Mouse (Mus musculus) CD4-positive, CD25-positive, alpha-beta regulatory T cell, adult 4 months (primary cell): ENCODE measurements around the gene Hsd17b10. TPM values are rescaled to one million over a fixed set of nuclear protein-coding genes. Genes with fewer than 3 reads are reported as not detected.

Experiments
- ATAC-seq: one replicate; pipeline ENCODE4 v1.8.0; 2017
- polyA plus RNA-seq, 2 experiments: library from polyadenylated mRNA; unstranded; fragments of 100-300 nt; shearing (Covaris generic); gene quantifications; one replicate each; pipeline ENCODE4 v1.2.1; 2017

Hsd17b10 gene
- 100 to 1,000 TPM; 122 to 129 TPM for polyA plus RNA-seq

DNA sequence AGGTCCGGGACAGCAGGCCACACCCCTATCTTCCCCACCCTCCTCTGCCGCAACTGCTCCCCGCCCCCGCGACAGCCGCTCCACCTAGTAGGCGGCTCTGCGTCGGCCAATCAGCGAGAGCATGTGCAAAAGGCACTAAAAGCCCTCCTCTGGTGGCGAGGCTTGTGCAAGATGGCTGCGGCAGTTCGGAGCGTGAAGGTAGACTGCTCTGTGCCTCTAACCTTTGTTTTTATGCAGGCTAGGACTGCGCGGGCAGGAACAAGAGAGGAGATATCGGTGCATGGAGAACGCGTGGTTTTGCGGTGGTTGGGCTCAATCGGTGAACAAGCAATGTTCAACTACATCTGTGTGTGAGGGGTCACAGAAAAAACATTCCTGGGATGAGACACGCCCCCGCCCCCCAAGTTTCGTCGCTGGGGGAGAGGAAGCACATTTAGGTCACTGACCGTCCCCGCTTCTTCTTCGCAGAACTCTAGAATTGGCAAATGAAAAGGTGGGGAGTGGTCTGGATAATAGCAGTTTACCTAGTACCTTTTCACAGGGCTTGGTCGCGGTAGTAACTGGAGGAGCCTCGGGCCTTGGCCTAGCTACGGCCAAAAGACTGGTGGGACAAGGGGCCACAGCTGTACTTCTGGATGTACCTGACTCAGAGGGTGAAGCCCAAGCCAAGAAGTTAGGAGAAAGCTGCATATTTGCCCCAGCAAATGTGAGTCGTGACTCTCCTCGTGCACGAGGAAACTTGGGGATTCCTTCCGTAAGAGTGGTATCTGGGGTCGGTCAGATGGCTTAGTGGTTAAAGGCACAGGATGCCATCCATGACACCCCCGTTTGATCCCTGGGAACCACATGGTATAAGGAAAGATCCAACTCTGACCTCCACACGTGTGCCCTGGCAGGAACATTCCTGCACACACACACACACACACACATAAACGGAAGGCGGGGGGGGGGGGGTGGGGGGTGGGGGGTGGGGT, at the start of gene Hsd17b10:
Gene Hsd17b10 (plus strand): TSS at position 109 of the 974 bp plus-strand sequence.
- peak; percentile 99 for ATAC-seq

DNA sequence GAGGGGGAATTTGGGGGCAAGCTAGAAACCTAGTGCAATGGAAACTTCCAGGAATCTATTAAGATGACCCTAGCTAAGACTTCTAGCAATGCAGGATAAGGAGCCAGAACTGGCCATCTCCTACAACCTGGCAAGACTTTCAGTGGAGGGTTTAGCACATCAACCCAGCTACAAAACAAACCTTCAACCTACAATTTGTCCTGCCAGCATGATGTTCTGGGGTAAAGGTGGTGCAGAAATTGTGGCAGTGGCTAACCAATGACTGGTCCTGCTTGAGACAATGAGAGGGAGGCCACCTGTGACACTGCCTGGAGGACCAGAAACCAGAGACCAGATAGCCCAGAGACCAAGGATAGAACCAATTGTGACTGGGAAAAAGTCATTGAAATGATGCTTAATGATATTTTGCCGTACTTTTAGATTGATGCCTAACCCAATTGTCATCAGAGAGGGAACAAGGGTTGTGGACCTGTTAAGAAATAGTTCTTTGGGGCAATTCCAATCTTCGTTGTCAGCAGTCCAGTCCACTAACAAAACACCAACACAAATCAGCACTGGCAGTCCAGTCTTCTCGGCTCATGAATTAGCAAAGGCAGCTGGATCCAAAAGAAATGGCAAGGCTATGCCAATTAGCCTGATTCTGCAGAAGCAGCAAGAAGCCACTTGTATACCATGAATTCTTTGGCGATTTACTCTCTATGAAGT, 2.5 kb upstream of the Hsd17b10 start:
- ATAC-seq = no peak

DNA sequence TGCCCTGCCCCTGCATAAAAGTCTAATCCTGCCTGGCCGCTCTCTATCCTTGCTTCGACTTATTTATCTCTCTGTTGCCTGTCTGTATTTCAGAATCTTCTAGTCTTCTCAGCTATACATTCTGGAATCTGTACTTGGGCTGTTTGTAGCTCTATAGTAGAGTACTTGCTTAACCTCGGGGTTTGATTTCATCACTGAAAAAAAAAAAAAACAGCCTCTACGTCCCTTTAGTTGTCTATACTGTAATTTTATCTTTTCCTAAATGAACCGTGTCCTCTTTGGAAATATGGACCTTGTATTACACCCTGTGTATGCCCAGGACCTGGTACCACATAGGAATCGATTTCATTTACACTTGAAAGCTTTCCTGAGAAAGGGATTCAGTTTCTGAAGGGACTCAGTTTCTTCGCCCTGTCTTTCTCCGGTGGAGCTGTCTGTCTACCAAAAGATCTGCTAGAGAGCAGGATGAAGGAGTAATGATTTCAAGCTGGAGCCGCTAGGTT, 412 bp upstream of the Hsd17b10 start:
- ATAC-seq = no peak

DNA sequence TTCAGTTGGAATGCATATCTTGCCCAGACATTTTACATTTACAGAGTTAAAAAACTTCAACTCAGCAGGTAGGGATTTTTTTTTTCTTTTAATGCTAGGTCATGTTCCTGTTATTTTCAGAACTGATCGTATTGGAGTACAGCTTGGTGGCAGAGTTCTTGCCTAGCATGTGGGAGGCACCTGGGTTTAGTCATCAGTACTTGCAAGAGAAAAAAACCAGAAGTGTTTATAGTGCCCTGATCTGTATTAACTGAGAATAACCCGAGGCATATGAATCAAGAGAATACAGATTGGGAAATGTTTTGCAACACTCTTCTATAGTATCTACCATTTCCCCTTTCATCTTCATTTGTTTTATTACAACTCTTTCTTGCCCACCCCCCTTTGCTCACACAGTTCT, 1.2 kb downstream of the Hsd17b10 start:
- no peak for ATAC-seq

DNA sequence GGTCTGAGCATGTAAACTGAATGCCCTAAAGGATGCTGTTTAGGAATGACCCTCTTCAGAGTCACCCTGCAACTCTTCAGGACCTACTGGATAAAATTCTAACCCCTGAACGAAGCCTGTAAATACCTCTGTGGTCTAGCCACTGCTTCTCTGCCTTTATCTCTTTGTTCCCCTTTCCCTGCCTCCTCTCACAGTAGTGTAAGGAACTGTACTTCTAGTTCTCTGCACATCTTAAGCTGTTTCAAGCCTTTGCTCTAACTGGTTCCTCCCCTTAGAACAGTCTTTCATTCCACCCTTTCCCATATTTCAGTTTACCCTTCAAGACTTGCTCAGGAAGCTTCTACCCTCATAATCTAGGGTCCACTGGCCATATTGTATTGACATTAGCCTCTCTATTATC, 6.2 kb downstream of the Hsd17b10 start:
- no peak for ATAC-seq

DNA sequence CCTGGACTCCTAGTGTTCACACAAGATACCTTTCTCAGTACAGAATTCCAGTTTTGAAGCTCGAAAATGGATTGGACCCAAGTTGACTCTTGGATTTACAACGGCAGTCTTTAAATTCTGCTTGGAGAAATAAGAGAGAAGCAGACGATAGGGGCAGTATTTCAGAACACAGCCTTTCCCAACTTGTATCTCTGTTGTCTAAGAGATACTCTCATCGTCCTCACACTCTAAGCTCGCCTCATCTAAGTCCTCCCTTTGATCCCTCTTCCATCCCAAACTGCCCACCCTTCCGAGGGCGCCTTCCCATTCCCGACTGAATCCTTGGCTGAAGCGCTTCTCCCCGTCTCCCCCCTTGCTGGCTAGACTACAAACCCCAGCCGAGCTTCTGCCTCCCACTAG, 14.1 kb downstream of the Hsd17b10 start:
- no peak for ATAC-seq

DNA sequence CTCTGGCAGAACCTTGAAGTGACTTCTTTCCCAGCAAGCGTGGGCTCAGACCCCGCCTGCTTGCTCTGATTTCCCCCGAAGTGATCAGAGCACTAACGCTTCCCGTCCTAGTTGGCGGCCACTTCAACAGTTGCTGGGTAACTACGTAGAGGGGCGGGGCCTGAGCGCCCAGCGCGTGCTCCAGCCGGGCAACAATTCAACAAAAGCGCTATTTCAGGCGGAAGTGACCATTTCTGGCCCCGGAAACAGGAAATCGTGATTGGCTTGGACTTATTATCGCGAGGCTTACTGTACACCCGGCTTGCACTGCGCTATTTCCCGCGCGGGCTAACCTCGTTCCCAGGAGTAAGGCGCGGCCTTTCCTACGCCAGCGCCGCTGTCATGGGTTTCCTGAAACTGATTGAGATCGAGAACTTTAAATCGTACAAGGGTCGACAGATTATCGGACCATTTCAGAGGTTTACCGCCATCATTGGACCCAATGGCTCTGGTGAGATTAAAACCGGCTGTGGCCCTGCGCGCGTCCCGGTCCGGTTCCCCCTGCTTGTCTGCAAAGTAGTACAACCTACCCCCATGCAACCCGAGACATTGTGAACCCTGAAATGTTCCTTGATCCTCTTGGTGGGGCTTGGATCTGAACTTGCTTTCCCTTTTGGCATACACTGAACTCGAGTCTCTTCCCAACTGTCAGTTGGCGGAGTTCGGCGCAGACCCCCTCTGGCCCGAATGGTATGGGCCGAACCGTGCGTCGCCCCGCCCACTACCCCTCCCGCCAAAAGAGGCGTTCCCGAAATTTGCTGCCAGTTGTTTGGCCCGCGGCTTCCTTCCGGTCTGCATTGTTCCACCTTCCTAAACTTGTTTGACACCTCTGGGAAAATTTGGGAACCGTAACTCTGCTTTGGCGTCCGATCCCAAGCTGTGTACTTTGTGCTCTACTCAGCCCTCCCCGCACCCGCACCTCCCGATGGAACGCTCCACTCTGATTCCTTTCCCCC, 14.8 kb downstream of the Hsd17b10 start, which contains the start of the genes Ribc1 and Smc1a:
Gene Ribc1 (minus strand): TSS at position 145 of the 995 bp plus-strand sequence.
Gene Smc1a (plus strand): TSS at position 278 of the 995 bp plus-strand sequence.
- peak; percentile 95 for ATAC-seq

DNA sequence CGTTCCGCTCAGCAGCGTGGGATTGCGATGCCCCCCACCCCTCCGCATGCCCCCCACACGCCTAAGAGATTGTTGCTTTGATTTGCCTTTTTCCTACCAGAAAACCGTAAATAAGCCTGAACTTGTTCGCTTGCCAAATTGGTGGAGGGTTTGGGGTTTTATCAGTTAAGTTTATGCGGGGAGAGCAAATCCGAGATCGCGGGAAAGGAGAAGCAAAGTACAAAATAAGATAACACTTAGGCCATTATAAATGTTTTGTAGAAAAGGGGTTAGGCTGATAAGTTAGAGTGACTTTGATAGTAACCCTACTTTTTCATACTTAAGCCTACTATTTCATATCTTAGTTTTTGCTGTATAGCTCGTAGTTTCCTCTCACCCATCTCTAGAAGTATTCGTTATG, 15.5 kb downstream of the Hsd17b10 start:
- no peak for ATAC-seq

DNA sequence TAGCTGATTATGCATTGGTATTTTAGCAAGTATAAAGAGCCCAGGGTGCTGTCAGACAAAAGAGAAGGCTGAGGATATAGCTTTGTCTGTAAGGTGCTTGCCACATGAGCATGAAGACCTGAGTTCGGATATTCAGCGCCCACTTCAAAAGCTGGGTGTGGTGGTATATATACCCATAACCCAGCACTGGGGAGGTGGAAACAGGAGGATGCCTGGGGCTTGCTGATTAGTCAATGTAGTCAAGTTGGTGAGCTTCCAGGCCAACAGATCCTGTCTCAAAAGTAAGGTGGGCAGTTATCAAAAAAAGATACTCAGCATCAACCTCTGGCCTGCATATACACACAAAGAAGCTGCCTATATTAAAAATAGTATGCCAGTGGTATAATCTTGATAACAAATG, 17.6 kb downstream of the Hsd17b10 start:
- no peak for ATAC-seq

DNA sequence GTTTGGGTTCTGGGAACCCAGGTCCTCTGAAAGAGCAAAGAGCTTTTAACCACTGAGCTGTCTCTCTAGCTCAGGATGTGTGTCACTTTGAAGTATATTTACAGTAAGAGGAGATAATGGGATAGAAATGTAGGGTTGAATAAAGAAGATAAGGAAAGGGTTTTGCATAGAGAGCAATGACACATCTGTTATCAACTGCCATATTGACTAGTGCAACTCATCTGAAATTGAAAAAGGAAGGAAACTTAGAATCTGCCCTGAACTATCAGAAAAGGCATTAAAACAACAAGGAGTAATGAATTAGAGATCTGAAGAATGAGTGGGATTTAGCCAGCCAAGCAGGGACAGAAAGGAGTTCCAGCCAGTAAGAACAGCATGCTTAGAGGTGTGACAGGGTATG, 38.2 kb downstream of the Hsd17b10 start:
- ATAC-seq = no peak

DNA sequence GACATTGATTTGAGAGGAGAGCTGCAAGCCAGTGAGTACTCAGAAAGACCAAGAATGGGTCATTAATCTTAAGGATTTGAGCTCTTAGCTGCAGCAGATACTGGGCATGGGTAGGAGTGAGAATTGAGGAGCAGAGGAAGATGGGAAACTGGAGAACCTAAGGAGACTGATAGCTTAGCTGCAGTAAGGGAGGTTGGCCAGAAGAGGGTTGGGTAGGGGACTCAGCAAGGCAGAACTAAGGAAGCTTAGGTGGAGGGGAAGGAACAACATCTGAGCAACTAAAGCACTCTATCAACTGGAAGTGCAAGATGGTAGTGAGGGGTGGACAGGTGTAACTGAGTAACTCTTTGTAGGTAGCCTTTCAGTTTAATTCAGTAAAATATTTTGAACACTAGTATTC, 45.6 kb downstream of the Hsd17b10 start:
- no peak for ATAC-seq

DNA sequence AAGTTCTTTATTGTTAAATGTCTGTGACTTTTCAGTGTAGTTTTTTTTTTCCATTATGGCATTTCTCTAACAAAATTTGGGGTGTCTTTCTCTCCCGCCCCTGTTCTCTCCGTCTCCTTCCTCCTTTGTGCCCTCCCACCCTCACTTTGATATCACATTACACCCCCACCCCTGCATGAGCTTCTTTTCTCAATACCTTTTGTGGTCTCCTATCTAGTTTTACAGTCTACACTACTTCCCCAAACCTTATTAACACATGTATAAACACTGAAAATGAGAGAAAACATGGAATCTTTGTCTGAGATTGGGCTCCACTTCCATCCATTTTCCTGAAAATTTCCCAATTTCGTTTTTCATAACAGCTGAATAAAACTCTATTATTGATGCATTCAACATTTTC, 50.9 kb downstream of the Hsd17b10 start:
- no peak for ATAC-seq

Other genes starting within 250 kb of the Hsd17b10 start
- 10 to 100 TPM; 66.6 to 78.4 TPM for gene Huwe1, start 201.0 kb upstream of the Hsd17b10 start, polyA plus RNA-seq
- 1 to 10 TPM; 1.8 to 2.0 TPM for gene Ribc1, start 14.4 kb downstream of the Hsd17b10 start, polyA plus RNA-seq
- 100 to 1,000 TPM in 1 of 2 experiments, 10 to 100 TPM in 1; 91.8 to 102 TPM for gene Smc1a, start 14.6 kb downstream of the Hsd17b10 start, polyA plus RNA-seq
- under 1 TPM; 0.18 to 0.34 TPM for gene Iqsec2, start 142.4 kb downstream of the Hsd17b10 start, polyA plus RNA-seq
- 10 to 100 TPM; 30.4 to 37.7 TPM for gene Kdm5c, start 231.2 kb downstream of the Hsd17b10 start, polyA plus RNA-seq